Mouse (Mus musculus) liver, embryonic 18 days (tissue): ENCODE measurements around the gene Rpap2. TPM values are rescaled to one million over a fixed set of nuclear protein-coding genes. Genes with fewer than 3 reads are reported as not detected.

Source experiments
- polyA plus RNA-seq: library from polyadenylated mRNA; depleted of rRNA; stranded (reverse); fragments of >200 nt; gene quantifications from 2 replicates; pipeline ENCODE4 v1.2.3, GENCODE M21; 2012; rRNA removed

Rpap2 gene
- 3.3 and 3.4 TPM in 2 replicates for polyA plus RNA-seq

DNA sequence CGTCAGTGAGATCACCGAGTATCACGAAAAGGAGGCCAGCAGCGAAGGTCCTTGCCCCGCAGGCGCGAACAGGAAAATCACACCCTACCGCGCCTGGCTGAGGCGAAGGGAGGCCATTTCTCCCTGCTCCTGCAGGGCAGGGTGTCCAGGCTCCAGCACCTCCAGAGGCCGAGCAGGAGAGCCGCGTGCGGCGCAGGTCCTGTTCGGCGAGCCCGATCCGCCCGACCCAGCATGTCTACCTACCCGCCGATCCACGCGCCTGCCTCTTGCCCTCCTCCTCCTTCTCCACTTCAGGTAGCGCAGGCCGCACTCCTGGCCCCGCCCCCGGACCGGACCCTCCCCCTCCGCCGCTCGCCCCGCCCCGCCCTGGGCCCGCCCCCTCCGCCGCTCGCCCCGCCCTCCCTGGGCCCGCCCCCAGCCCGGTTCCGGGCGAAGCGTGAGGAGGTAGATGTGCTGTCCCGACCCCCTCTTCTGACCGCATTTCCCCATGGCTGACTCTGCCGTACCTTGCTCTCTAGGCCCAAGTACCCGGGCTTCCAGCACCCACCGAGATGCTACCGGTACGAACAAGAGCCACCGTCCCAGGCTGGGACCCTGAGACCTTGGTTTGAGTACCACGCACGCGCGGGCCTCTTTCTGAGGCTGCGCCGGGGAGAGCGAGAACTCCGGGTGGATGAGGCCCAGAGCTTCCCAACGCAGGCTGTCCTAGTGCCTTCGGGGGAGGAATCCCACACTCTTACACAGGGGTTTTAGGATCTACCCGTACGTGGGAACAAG, at the start of gene Rpap2, which contains the start of gene Glmn:
TSS of gene Rpap2 (plus strand) at position 73 of the 777 bp plus-strand sequence.
TSS of gene Glmn (minus strand) at position 588 of the 777 bp plus-strand sequence.

Other genes starting within 250 kb of the Rpap2 start
- gene Ephx4, start 194.6 kb upstream of the Rpap2 start, polyA plus RNA-seq, result 0.06 and 0.07 TPM in 2 replicates
- not detected in 2 replicates for gene Lpcat2b, start 165.8 kb upstream of the Rpap2 start, polyA plus RNA-seq
- 0.91 and 1.1 TPM in 2 replicates for gene Btbd8, start 159.4 kb upstream of the Rpap2 start, polyA plus RNA-seq
- gene Gm42669, start 89.8 kb upstream of the Rpap2 start, polyA plus RNA-seq, result 0.01 and 0.02 TPM in 2 replicates
- gene 1700028K03Rik, start 62.7 kb upstream of the Rpap2 start, polyA plus RNA-seq, result 0.01 TPM in 2 replicates
- 2.4 and 2.7 TPM in 2 replicates for gene Glmn, start 515 bp downstream of the Rpap2 start, polyA plus RNA-seq
- gene Gfi1, start 128.7 kb downstream of the Rpap2 start, polyA plus RNA-seq, result 3.9 and 6.0 TPM in 2 replicates
- not detected in 2 replicates for gene Ube2d2b, start 232.7 kb downstream of the Rpap2 start, polyA plus RNA-seq